Mouse (Mus musculus) thymus, adult 18-20 months (tissue): ENCODE measurements at regions not wholly inside any gene's neighbourhood (a gene's known extent, or its start where the extent isn't known, plus 50 kb on each side); places are given as distances from the start of the nearest gene placed in this dataset.

Source experiments
- DNase-seq, 2 experiments: peaks; one replicate each; pipeline ENCODE4 v3.0.0; 2022; ENCODE audit warnings: mixed read lengths in 2 of 2

DNA sequence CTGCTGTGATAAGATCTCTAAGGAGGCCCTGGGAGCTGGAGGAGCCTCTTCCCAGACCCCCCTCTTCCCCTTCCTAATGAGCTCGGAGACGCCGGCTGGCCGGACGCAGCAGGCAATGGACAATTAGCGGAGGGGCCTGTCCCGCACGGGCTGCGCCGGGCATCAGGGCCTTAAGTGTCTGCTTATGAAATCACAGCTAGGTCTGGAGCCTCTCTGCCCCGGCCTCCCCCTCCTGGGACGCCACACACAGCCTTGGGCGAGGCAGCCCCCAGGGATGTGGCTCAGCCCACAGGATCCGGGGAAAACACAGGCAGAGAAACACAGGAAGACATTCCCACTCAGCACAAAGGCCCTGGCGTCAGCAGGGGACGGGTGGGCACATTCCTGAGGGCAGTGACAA is 420.6 kb downstream of the Med13l start:
- no peak for DNase-seq

DNA sequence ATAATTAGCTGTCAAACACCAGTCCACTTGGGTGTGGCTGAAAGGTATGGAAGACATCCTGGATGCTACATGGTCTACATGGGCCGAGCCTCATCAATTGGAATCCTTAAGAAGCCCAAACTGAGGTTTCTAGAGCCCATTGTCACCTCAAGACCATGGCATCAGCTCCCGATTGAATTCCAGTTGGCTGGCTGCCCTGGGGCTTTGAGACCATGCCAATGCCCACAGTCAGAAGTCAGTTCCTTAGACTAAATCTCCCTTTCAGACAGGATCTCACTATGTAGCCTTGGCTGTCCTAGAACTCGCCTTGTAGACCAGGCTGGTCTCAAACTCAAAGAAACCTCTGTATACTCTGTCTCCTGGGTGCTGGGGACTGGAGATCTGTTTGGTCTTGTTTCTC is 423.8 kb downstream of the Med13l start:
- no peak for DNase-seq

DNA sequence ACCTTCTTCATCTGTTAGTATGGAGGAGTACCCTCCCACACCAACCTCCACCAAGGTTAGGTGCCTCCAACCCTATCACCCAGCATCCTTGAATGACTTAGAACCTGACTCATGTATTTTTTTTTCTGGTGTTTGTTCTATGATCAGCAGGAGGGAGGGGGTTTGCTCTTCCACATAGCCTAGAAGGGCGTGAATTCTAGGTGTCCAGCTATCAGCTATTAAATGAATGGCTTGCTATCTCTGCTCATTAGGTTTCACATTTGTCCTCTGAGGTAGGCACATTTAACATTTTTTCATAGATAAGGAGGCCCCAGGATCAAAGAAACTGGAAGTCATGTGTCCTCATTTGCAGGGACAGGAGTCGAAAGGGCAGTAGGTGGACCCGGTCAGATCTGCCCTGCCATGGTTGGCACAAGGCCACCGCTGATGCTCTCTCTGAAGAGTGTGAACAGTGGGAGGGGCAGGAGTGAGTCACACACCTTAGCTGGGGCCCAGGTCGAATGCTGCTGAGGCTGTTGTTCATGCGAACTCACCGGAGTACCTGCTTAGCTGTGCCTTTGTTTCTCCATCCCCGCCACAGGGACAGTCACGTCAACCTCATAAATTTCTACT is 424.4 kb downstream of the Med13l start:
- no peak for DNase-seq

DNA sequence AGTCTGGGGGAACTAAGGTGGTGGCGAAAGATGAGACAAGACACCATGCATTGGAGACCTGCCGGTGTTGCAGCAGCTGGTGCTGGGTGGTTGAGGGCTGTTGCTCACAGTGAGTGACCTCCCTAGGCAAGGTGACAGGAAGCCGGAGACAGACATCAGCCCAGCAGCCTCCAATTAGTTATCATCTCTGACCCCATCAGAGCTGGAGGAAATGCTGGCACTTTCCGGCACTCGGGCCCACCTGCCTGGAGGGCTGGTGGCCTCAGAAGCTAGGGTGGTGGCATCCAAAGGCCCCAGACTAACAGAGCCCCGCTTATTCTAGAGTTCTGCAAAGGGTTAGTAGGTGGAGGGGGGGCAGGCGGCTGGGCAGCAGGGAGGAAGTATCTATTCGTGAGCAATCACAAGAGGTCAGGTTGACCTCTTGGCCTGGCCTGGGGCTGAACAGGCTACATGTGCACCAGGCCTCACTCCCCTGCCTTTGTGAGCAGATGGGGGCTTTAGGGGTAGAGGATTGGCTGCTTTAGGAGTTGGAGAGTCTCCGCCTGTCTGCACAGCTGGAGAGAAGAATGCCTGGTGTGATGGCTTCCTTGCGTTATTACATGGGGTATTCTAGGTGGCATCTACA is 427.0 kb downstream of the Med13l start:
- no peak for DNase-seq

DNA sequence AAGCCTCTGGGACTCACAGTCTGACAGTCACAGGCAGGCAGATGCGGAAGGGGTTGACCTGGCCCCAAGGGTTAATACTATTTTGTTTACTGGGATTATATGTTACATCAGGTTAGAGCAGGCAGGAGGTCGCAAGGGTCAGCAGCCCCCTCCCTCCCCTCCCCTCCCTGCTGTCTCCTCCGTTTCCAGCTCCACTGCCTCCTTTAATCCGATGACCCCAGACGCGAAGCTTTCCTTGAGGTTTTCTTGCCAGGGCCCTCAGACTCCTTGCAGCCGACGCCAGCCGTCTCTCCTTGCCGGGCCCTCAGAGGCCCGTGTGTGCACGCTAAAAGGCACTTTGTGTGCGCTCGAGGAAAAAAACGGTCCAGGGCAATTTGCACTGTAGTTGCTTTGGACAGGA is 438.6 kb downstream of the Med13l start:
- DNase-seq, result no peak

DNA sequence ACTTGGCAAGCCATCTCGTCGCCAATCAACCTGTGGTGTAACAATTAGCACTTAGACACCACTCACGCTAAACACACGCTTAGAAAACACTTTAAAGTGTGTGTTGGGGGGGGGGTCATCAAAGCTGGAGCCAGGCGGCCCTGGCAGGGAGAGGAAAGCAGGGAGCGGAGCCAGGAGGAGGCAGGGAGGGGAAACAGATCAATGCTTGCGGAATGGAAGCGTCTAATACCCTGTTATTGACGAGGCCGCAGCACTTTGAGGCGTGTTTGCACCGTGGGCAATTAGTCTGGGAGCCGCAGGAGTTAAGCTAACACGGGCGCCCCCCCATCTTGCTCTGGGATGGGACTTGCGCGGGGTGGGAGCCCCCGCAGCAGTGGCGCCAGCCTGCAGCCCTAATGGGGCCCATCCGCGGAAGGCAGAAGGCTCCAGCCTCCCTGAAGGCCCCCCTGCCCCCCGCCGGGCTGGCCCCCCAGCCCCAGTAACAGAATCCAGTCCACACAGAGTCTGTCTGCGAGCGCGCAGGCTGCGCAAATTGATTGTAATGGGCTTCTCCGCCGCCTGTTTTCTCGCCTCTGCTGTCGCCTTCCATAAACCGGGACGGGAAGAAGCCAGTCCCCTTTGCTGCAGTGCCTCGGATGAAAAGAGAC is 445.5 kb downstream of the Med13l start:
- DNase-seq, result no peak

DNA sequence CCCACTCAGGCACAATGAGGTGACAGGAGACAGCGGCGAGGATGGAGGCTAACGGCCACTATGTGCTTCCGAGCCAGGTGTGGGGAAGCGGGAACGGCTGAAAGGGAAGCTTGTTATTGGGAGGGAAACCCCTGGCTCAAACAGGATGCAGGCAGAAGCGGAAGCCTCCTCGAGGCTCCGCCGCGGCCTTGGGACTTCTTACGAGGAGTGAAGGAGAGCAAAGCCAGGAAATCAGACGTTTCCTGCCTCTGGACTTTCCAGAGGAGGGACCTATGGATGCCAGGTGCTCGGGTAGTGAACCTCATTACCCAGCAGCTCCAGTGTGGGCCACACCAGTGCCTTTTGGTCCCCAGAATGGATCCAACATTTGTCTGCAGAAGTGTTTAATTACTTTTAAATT is 449.6 kb downstream of the Med13l start:
- DNase-seq, result no peak

DNA sequence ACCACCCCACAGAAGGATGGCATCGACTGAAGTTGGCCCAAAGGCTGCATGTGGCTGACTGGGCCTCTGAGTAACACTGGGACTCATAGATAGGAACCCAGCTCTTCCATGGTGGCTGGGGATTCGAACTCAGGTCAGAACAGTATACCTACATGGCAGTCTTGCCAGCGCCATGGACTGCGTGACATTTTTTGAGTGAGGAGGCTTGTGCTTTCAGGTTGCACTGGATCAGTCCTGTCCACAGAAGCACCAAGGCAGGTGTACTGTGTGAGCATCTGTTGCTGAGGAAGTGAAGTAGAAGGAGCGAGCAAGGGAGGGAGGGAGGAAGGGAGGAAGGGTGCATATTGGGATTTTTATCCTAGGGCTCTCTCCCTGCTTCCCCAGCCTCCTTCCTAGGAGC is 454.7 kb downstream of the Med13l start:
- DNase-seq, result no peak

DNA sequence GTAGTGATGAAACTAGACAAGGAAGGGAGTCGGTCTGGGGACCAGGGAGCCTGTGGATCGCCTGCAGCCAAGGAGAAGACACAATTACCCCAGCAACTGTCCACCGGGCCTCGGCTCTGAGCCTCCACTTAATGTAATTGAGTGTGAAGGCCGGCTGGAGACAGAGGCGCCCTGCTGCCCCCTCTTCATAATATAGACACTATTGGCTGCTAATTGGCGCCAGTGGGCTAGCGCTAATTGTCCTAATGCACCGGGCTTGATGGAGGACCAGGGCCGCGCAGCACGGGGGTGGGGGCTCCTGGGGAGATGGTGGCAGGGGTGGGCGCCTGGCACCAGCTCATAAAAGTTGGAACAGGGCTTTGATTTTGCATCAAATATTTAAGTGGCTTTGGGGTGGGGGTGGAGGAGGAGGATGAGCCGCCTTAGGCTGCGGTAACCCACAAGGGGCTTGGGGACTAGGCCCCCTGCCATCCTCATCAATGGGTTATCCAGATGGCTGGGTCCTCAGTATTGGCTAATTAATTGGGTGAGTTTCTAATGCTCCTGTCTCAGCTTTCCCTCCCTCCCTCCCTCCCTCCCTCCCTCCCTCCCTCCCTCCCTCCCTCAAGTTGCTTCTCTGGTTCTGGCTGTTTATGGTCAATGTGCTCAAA is 455.3 kb downstream of the Med13l start:
- DNase-seq, result no peak

DNA sequence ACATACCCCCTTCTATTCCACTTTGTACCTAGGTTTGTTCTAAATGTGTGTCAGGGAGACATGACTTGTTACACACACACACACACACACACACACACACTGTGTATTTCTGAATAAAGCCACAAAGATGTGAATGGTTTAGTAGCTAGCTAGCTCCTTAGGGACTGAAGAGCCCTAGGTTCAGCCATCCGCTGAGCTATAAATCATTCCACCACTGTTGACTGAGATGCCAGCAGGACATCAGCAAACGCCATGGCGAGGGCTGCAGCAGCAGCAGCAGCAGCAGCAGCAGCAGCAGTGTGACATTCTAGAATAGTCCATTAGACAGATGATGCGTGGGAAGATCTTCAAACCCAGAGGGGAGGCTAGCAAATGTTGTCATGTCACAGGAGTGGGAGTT is 455.9 kb downstream of the Med13l start:
- DNase-seq, result no peak

DNA sequence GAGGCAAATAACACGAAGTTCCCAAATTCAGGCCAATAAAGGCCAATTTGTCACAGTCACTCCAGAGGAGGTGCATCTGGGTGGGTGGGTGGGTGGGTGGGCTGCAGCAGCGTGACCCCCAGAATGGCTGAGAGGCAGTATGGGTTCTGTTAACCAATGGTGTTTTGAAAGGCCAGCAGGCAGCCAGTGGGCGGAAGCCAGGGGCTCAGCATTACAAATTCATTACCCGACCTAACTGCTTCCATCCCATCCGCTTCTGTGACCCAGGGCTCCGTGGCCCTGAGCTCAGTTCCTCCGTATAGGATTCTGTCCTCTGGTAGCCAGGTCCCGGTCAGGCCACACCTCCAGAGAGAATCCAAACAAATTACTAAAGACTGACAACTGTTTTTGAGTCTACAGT is 463.5 kb downstream of the Med13l start:
- no peak for DNase-seq

DNA sequence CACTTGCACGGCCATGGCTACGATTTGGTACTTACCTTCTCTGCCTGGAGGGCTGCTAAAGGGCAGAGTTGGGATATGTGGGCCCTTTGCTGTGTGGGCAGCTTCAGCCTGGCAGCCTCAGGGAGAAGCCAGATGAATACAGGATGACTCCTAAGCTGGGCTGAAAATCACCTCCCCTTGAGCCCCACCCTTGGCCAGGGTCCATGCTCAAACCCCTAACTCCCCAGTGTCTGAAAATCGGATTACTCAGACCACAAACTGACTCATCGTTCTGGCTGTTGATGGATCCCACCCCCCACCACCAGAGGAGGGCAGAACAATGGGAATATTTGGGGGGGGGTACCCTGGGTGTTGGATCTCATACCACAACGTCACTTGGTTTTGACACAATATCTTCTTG is 471.6 kb downstream of the Med13l start:
- DNase-seq, result no peak

DNA sequence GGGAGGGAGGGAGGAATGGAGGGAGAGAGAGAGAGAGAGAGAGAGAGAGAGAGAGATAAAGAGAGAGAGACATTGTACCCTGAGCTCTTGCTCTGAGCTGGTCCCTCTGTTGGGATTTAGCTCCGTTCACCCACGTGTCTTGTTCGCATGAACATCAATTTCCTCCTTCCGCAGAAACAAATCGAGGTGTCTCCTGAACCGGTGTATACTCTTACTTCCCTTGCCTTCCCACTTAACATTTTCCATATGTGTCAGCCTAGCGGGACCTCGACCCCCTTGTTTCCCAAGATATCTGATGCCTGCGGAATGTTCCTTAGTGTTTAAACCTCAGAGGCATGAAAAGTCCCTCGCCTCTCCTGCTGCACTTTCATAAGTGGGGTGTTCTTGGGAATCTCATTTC is 484.1 kb downstream of the Med13l start:
- no peak for DNase-seq

DNA sequence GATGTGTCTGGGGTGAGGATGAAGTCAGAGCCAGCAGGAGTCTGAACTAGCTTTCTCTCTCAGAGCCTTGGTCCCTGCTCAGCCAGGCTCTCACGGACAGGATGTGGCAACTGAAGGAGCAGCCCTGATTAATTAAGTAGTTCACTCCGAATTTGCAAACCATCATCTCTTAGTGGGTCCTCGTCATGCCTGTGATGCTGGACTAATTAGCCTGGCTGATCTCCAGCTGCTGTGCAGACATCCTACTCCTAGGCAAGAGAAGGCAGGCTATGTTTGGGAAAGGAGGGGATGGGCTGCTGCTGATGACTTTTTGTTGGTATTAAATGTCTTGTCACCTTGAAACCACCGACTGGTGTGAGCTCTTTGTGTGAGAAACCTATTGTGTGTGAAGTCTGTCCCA is 487.1 kb downstream of the Med13l start:
- no peak for DNase-seq

DNA sequence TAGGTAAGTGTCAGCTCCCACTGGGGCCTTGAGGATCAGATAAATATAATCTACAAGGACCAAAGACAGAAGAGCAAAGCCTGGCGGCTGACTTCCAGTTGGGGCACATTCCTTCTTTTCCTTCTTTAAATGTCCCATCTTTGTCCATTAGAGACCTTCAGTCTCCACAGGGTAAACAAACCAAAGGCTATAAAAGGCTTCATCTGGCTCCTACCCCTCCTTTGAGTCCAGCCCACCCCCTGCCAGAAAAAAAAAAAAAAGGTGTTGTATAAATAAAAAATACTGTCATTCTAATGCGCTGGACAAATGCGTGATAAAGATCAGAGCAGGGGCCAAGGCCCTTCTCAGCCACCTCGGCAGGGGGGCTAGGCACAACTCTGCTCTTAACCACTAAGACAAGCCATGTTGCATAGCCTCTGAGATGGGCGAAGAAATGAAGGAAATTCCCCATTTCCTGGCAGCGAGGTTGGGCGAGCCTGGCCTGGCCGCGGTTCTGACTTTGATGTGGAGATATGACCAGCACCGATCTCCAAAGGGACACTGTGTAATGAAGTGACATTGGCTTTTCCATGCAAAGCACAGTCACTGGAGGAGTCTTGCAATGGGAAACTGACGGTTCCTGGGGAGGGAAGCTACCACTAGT is 492.0 kb downstream of the Med13l start:
- DNase-seq, result no peak

DNA sequence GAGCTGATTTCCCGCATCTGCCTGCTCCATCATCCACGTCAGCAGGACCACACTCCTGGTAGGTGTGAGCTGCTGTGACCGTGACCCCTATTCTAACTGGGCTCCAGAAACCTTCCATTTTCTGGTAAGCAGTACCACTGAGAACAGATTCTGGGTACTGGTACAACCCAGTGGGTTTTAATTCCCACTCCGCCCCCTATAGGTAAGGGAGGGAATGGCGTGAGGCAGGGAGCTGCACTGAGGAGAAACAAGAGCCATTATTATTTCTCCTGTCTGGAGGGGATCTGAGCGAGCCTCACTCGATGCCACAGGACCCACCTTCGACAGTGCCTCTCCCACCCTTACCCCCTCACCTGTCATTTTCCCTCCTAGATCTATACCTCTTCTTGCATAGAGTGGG is 493.3 kb downstream of the Med13l start:
- no peak for DNase-seq

DNA sequence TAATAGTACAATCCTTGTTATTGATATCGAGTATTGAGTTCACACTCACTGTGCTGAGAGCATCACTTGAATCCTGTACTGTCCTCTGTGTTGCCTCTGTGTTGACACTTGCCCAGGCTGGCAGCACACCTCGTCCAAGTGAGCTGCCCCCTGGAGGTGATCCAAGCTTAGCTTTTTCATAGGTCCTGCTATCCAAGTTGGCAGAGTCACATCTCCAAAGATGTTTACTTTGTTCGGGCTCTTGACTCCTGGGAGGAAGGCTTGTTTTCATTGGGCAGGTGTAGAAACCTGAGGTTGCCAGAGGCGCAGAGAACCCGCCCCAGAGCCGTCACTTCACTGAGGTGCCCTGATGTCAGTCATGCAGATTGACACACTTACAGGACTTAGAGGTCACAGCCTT is 493.9 kb downstream of the Med13l start:
- no peak for DNase-seq

DNA sequence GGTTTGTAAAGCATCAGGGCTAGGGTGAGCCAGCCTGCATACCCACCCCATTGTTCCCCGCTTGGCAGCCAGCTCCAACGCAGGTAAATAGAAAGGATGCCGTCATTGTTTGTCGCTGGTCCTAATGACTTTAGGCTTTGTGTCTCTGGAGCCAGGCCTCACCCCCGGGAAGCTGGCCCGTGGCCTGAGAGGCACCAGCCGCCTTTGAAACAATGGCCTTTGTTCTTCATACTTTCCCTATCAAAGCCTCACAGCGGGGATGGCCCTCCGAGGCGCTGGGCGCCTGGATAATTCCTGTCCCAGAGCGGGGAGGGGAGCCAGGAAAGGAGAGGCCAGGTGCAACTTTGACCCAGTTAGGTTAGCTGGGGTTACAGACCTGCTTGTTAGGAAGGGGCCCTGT is 495.0 kb downstream of the Med13l start:
- DNase-seq, result no peak

DNA sequence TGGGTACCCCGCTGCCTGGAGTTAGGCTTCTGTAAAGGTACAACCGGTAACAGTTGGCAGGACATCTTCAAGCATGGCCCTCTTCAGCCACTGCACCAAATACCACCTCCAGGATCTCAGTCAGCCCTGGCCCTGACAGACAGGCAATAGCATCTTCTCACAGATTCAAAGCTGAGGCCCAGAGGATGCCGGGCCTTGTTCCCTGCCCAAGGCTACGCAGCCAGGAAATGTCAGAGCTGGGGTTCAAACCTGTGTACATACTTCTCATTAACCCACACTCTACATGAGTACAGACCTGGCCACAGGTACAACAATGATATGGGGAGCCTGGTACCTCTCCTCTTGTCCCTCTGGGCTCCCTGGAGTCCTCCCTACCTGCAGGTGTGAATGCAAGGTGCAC is 497.3 kb downstream of the Med13l start:
- DNase-seq, result no peak

DNA sequence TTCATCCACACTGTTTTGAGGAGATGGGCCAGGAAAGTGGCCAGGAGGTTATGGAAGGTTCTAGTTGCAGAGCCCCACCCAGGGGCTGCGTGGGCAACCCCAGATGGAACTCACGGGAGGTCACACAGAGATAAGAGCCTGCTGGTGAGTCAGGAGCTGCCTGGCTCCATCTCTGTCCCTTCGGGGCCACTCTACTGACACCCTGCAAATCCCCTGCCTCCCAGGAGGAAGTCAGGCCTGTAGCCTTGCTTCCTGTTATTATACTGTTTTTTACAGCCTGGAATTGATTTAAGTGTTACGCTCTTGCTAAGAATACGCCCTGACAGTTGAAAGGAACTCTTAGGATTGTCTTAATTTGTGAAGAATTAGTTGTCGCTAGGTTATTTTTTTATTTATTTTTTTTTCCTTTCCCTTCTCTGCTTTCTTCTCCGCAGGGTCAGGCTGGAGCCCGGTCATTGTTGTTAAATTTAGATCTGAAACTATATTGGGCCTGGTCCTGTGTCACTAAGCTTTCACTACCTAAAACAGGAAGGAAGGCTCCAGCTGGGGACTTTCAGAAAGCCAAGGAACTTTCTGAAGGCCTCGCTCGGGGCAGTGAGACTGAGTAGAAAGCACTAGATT is 497.9 kb downstream of the Med13l start:
- DNase-seq, result no peak

DNA sequence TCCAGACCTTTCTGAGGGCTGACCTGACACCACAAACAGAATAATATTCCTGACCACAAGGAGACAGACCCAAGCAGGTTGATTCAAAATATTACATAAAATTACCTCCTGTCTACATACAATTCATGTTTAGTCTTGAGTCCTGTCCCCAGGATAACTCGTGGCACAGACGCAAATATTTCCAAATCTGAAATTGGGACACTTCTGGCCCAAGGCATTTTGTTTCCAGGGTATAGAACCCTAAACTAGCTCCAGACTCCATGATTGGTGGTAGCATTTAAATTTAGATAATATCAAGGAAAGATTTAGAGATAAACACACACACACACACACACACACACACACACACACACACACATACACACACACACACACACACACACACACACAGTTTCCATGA is 498.7 kb downstream of the Med13l start:
- DNase-seq, result no peak

DNA sequence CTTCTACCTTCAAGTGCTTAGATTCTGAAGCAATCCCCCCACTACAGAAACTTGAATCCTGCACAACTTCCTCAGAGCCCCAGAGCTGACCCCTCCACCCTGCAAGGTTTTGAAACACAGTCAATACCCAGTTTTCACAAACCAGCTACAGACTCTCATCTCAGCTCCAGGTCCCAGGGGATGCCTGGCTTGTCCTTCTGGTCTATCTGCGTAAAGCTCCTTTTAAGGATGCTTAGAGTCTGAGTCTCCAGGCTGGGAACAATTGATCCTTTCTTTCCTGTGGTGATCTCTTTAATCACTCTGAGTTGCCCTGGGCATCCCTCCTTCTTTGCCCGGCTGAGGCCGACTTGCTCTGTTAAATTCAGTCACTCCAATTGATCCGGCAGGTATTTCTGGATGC is 500.4 kb downstream of the Med13l start:
- no peak for DNase-seq

DNA sequence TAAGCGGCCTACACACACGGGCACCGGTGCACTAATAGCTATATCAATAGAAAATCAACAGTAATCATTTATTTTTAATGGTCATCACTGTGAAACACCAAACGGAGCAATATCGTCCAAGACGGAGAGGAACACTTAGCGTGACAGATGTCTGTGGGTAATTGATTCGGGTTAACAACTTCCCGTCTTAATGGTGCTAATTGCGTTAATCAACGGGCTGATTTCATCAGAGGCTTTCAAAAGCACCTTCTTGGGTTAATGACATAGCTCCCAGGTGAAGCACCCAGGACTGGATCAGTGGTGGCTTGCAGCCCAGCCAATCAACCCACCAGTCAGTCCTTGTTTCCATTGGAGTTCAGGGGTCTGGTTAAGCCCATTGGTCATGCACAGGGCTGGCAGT is 502.0 kb downstream of the Med13l start:
- no peak for DNase-seq
